Mouse (Mus musculus) spleen, adult 18-20 months (tissue): ENCODE data around the gene Nlrp1b.

Source experiments
- DNase-seq, 2 experiments: peaks; one replicate each; pipeline ENCODE4 v3.0.0; 2022; ENCODE audit warnings: mixed read lengths in 2 of 2

Gene Nlrp1b

DNA sequence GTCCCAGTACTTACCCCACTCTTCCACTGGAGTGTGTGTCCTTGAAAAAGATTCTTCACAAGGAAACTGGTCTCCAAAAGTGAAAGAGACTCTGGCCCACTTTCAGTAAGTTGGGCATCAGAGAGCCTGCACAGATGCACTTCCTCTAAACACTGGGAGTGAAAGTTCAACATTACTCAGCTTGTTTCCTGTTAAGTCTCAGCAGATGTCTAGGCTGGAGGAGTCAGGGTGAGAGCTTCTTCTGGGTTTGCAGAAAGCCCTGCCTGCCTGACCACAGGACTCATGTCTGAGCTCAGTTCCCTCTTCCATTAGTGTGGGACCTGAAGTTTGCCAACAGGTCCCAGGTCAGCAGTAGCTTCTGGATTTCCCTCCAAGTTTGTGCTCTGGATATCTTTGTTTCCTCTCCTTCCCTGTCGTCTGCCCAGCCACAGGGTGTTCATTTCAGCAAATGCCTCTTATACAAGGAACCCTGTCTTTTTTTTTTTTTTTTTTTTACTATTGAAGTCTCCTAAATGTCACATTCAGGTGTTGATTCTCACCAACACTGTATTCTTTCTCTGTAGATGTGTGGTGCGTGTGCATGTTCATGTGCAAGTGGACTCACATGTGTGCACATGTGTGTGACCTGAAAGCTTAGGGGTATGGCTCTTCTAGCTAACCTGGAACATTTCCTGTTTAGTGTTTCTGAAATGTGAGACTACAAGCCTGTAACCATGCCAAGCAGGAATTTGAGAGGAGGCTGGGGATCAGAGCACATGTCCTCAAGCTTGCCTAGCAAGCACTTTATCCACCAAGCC lies at the start of gene Nlrp1b:
Gene Nlrp1b (minus strand): TSS at position 50 of the 797 bp plus-strand sequence.
- no peak for DNase-seq

GRCm38 (mm10) chr11:71261036-71261435 lies 30.5 kb upstream of the Nlrp1b start:
- DNase-seq: no peak

GRCm38 (mm10) chr11:71251333-71251732 lies 20.8 kb upstream of the Nlrp1b start:
- DNase-seq: no peak

- DNase-seq: peak in 1 of 2 experiments; percentile 21
Measured at GRCm38 (mm10) chr11:71224614-71225013, 5.9 kb downstream of the Nlrp1b start.

DNA sequence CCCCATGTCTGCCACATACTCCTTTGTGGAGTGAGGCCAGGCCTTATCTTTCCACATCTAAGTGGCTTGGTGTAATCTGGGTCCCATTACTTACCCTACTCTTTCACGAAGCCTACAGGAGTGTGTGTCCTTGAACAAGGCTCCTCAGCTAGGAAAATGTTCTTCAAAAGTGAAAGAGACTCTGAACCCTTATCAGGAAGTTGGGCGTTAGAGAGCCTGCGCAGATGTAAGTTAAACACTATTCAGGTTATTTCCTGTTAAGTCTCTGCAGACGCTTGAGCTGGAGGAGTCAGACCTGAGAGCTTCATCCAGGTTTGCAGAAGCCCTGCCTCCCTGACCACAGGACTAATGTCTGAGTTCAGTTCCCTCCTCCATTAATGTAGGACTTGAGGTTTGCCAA lies 27.8 kb downstream of the Nlrp1b start:
- DNase-seq: peak in 1 of 2 experiments; percentile 32

- DNase-seq: no peak
Measured at GRCm38 (mm10) chr11:71199349-71199748, 31.2 kb downstream of the Nlrp1b start.

GRCm38 (mm10) chr11:71169633-71170032 lies 60.9 kb downstream of the Nlrp1b start:
- no peak for DNase-seq

DNA sequence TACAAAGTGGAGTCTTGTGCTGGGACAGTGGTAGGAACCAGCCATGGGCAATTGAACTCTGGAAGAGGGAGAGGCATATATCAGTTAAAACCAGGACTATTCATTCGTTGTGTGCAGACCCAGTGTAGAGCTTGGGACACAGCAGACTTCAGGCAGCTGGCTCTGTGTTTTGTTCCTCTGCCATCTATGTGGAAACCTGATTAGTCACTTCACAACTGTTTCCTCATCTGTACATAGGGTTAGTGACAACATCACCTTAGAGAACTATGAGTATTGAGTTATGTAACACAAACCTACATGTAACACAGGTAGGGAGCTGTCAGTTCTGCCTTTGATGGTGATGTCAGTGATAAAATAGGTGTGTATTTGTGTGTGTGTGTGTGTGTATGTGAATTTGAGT lies 66.4 kb downstream of the Nlrp1b start:
- no peak for DNase-seq

- no peak for DNase-seq
Measured at GRCm38 (mm10) chr11:71159439-71160136, 70.9 kb downstream of the Nlrp1b start.

DNA sequence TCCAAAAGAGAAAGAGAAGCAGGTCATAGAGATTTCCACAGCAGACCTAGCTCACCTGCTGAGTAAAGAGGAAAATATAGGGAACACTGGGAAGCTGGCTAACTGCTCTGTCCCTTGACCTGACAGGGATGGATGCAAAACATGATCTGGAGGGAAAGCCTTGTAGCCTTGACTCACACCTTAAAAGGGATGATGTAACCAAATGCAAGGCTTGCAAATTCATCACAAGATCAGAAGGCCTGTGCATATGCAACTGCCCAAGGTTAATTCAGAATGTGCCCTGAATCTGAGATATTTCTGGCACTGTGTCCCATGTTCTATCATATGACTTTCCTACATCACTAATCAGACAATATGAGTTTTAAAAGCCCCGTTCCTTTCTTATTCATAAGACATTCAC lies 75.3 kb downstream of the Nlrp1b start:
- DNase-seq: no peak

- DNase-seq: no peak
Measured at GRCm38 (mm10) chr11:71144661-71145060, 85.9 kb downstream of the Nlrp1b start, which contains the start of gene Nlrp1a. TSS of gene Nlrp1a (minus strand) at chr11:71144704.

GRCm38 (mm10) chr11:71142031-71142430 lies 88.5 kb downstream of the Nlrp1b start:
- no peak for DNase-seq

- DNase-seq: no peak
Measured at GRCm38 (mm10) chr11:71107128-71107527, 123.4 kb downstream of the Nlrp1b start.

DNA sequence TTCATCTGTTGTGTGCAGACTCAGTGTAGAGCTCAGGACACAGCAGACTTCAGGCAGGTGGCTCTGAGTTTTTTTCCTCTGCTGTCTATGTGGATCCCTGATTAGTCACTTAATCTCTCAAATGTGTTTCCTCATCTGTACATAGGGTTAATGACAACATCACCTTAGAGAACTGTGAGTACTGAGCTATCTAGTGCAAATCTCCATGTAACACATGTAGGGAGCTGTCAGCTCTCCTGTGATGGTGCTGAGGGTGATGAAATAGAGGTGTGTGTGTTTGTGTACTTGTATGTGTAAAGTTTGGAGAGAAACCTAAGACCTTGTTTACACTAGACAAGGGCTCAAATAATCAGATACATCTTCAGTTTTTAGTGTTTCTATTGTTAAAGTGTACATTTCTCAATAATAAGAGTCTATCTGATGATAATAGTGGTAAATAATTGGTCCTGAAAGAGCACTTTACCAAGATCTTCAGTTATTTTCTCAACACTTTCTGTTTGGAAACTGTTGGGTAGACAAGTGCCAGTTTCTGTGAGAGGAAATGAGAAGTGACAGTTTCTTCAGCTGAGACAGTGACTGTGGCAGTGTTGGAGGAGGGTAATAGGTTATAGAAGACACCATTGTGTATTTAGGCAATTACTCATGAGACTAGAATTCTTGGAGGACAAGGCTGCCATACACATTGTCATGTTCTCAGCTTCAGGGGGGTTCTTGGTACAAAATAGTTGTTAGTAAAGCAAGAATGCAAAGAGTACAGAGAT lies 124.1 kb downstream of the Nlrp1b start:
- no peak for DNase-seq

- DNase-seq: no peak
Measured at GRCm38 (mm10) chr11:71103931-71104330, 126.6 kb downstream of the Nlrp1b start.
